Mouse (Mus musculus): ENCODE results near the gene Scn2b.

Gene Scn2b

DNA sequence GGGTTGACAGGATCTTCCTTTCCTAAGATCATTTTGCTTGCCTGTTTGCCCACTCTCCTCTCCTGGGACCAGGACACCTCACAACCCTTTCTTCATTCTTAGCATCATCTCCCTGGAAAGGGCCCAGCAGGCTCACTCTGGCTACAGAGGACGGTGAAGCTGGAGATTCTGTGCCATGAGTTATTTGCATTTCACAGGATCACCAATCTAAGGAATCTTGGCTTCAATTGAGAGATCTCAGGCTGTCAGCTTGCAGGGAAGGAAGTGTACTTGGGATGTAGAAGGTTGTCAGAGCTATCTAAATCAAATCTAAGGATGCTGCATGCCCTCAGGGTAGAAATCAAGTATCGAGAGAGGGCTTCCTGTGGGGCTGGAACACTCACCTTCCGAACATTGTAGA, 55.9 kb downstream of the Scn2b start:
- DNase-seq (ENCODE audit: low spot score) = no peak

DNA sequence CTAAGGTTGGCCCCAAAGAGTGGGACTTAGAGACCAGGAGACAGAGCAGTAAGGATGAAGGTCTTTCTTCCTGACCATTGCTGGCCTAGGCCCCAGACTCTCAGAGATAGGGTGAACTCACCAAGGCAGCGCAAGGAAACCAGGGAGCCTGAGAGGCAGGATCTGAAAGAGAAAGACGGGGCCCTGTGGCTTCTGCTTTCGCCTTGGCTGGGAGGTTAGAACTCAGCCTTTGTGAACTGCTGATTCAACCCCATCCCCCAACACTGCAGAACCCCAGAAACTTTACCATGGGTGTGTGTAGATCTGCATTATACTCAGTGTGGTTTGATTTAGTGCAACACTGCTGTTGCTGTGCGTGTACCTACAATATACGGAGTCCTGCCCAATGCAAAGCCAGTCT, 61.7 kb downstream of the Scn2b start:
- DNase-seq (ENCODE audit: low spot score) = no peak

Data from left cerebral cortex, adult 11 months (tissue).